Mouse (Mus musculus): ENCODE measurements around the gene Clcn1. TPM values are rescaled to one million over a fixed set of nuclear protein-coding genes. Genes with fewer than 3 reads are reported as not detected.

Clcn1 gene
- polyA plus RNA-seq (2012; rRNA removed), result 0.11 and 0.14 TPM in 2 replicates

GRCm38 (mm10) chr6:42286448-42286847 is at the start of gene Clcn1:
Clcn1 (plus strand) TSS chr6:42286685.

DNA sequence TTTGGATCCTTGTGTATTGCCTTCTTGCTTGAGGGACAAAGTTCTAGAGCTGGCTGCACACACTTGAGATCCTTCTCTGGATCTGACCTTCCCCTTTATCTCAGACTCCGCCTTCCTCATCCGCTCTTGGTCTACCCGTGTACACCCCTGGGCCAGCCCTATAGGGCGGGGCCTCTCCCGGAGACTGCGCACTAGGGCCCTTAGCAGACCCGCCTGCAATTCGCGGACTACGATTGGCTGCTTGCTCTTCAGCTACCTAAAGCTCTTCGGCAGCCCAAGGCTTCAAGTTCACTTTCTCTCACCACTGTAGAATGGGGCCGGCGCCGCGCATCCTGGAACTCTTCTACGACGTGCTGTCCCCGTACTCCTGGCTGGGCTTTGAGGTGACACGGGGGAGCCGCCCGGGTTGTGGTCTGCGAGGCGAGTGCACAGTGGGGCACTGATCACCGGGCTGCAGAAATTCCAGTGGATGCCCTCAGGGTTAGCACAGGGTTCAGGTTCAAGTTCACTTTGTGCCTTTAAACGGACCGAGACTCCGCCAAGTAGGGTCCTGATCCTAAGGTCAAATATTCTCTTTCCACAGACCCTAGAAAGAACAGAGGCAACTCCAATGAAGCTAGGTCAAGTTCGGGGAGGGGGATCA is 40.7 kb upstream of the Clcn1 start, which contains the start of gene Gstk1:
TSS of gene Gstk1 (plus strand) at position 225 of the 643 bp plus-strand sequence.

GRCm38 (mm10) chr6:42261524-42262170 is 24.8 kb upstream of the Clcn1 start, which contains the start of gene Tmem139:
Tmem139 (plus strand) TSS chr6:42261970.

DNA sequence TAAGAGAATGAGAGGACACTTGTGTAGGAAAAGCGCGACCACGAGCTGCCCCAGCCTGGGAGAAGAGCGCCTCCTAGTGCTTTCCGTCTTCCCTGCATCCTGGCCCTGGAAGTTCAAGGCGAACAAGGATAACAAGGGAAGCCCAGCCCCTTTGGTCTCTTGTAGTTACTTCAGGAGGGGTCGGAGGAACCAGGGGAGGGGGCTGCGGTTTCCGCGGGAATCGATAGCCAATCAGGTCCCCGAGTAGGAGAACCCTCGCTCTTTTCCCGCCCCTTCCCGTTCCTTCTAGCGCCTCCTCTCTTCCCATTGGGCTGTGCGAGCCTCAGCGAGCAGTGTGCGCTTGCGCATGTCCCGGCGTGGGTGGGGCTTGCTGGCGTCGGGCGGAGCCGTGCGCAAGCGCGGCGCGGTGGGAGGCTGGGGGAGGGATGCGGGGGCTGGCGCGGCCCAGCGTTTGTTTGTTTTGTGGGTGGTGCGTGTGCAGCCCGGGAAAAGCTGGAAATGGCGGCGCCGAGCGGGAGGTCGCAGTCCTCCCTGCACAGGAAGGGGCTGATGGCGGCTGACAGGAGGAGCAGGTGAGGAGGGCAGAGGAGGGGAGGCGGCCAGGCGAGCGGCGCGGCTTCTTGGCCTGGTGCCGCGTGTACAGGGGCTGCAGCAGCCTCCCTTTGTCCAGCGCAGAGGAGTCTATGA is 21.7 kb upstream of the Clcn1 start, which contains the start of gene Casp2:
TSS of gene Casp2 (plus strand) at position 360 of the 687 bp plus-strand sequence.

DNA sequence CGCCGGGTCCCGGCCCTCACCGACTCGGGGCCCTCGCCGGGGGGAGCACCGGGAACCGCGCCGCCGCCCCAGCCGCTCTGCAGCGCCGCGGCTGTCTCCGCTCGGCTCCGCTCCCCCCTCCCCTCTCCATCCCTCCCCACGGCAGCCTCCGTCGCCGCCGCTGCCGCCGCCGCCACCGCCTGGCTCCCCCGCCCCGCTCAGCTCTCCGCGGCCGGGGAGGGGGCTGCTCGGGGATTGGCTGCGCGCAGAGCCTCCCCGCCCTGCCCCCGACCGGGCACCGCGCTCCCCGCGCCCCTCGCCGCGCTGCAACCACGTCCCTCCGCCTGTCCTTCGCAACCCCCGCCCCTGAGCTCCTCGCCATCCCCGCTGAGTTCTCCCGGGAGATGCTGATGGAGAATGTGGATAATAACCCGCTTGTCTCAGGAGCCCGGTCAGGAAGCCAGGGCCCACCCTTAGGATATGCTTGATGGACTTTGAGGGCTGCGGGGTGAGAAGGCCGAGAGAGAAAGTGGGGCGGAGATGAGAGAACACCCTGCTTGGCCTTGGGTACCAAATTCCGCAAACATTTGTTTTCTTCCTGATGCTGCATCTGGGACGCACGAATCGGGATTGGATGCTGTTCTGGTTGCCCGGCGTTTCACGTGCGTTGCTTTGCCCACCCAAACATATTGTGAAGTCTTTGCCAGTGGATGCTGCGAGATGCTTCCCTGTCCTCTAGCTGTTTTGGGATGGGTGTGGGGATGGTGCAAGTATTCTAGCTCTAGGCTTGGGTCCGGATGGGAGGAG is 38.2 kb downstream of the Clcn1 start, which contains the start of gene Fam131b:
TSS of gene Fam131b (minus strand) at position 162 of the 786 bp plus-strand sequence.

DNA sequence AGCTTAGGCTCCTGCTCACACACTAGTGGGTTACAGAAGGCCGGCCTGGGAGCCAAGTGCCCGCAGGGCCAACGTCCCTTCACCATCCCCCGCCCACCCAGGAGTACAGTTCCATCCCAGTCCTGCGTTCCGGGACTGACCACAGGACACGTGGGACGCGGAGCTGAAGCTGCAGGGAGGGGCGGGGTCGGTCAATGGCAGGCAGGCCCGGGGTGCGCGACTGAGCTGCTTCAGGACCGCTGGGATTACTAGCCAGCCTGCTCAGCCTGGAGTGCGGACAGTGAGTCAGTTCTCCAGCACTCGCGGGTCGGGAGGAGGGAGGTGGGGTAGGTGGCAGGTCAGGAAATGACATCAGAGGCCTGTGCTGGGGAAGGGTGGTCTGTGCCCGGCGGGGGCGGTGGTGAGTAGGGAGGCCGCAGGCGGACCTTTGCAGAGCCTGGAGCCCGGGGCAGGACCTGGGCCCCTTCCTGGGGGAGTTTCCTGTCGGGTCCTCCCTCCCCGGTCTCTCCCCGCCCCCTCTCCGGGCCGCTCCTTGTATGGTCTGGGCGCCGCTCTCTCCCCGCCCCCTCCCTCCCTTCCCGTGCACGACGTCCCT is 63.0 kb downstream of the Clcn1 start, which contains the start of gene Zyx:
TSS of gene Zyx (plus strand) at position 205 of the 595 bp plus-strand sequence.

Other genes starting within 250 kb of the Clcn1 start
- not detected in 2 replicates for gene Sva, start 248.3 kb upstream of the Clcn1 start, polyA plus RNA-seq (2012; rRNA removed)
- not detected in 2 replicates for gene Tas2r139, start 145.7 kb upstream of the Clcn1 start, polyA plus RNA-seq (2012; rRNA removed)
- not detected in 2 replicates for gene Tas2r144, start 71.4 kb upstream of the Clcn1 start, polyA plus RNA-seq (2012; rRNA removed)
- 11.0 and 14.4 TPM in 2 replicates for gene Gstk1, start 40.8 kb upstream of the Clcn1 start, polyA plus RNA-seq (2012; rRNA removed)
- gene Tmem139, start 24.7 kb upstream of the Clcn1 start, polyA plus RNA-seq (2012; rRNA removed), result 0.26 and 0.29 TPM in 2 replicates
- 17.4 and 18.2 TPM in 2 replicates for gene Casp2, start 21.7 kb upstream of the Clcn1 start, polyA plus RNA-seq (2012; rRNA removed)
- 0.03 and 0.05 TPM in 2 replicates for gene Fam131b, start 38.0 kb downstream of the Clcn1 start, polyA plus RNA-seq (2012; rRNA removed)
- 37.7 and 44.0 TPM in 2 replicates for gene Zyx, start 62.9 kb downstream of the Clcn1 start, polyA plus RNA-seq (2012; rRNA removed)
- 15.6 and 17.5 TPM in 2 replicates for gene Epha1, start 86.6 kb downstream of the Clcn1 start, polyA plus RNA-seq (2012; rRNA removed)
- gene Tas2r143, start 113.6 kb downstream of the Clcn1 start, polyA plus RNA-seq (2012; rRNA removed), result 0.04 TPM in 1 of 2 replicates, not detected in the other
- 0.03 and 0.04 TPM in 2 replicates for gene Tas2r135, start 118.7 kb downstream of the Clcn1 start, polyA plus RNA-seq (2012; rRNA removed)
- gene Tas2r126, start 147.8 kb downstream of the Clcn1 start, polyA plus RNA-seq (2012; rRNA removed), result 0.04 TPM in 1 of 2 replicates, not detected in the other
- gene Olfr458, start 178.5 kb downstream of the Clcn1 start, polyA plus RNA-seq (2012; rRNA removed), result not detected in 2 replicates
- gene Olfr457, start 189.7 kb downstream of the Clcn1 start, polyA plus RNA-seq (2012; rRNA removed), result not detected in 2 replicates
- not detected in 2 replicates for gene Olfr456, start 200.5 kb downstream of the Clcn1 start, polyA plus RNA-seq (2012; rRNA removed)

Data from liver, embryonic 18 days (tissue).